Mouse (Mus musculus) liver, postnatal 0 days (tissue): ENCODE results near the gene Clrn1.

Source experiments
- CTCF ChIP-seq: sonication (generic); IDR thresholded peaks from 2 replicates; pipeline ENCODE4 v1.5.1; 2016; ENCODE audit warnings: antibody characterized with exemption, low read depth
- EP300 ChIP-seq: IDR thresholded peaks from 2 replicates; pipeline ENCODE4 v1.6.1; 2016; ENCODE audit warnings: antibody characterized with exemption, low read depth, mild to moderate bottlenecking

GRCm38 (mm10) chr3:58798676-58799075 lies 86.5 kb downstream of the Clrn1 start:
- TF ChIP-seq CTCF (no peak), EP300 (no peak)
